Mouse (Mus musculus) layer of hippocampus, adult 9-10 months (tissue): ENCODE results near the gene Olfr294.

Source experiments
- DNase-seq: peaks from one replicate; pipeline ENCODE4 v3.0.0; 2022; ENCODE audit warnings: low spot score

Olfr294 gene

GRCm38 (mm10) chr7:86616543-86616942 is at the start of gene Olfr294:
Gene Olfr294 (minus strand): TSS chr7:86616643.
- DNase-seq: no peak

- DNase-seq: no peak
Measured at GRCm38 (mm10) chr7:86648761-86649160, 32.3 kb upstream of the Olfr294 start, which contains the start of gene Olfr293. Gene Olfr293 (plus strand): TSS chr7:86649061.

- DNase-seq: no peak
Measured at GRCm38 (mm10) chr7:86583562-86583961, 32.9 kb downstream of the Olfr294 start, which contains the start of gene Olfr295. Gene Olfr295 (plus strand): TSS chr7:86583862.
